Mouse (Mus musculus) testis, postnatal 14 days (tissue): ENCODE measurements around the gene Slc9a9.

Experiments used
- DNase-seq: peaks from one replicate; pipeline ENCODE4 v3.0.0; 2021; ENCODE audit warnings: low spot score

Gene Slc9a9

DNA sequence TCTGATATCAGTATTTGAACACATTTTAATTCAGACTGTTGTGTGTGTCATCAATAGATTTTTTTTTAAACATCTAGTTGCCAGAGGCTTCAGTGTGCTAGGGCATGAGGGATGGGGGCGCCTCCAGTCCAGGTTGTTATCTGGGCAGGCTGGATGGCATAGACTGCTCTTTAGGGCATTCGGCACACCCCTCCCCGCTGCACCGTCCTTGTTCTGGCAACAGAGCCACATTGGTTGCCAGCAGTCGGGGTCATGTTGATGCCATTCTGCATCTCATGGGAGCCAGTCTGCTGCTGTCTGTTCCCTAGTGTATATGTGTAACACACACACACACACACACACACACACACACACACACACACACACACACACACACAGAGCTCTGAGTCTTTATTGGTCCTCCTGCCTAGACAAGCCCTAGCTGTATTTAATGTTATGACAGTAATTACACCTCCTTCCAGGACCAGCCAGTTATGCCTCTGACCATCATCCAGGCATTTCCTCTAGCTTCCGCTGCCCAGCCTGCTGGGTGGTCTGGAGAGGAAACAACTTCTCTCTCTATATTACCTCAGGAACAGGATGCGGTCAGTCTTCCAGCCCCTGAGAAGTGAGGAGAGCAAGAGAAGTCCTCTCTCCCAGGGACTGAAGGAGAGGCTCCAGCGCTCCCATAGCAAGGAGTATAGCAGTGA lies 63.0 kb downstream of the Slc9a9 start:
- no peak for DNase-seq

DNA sequence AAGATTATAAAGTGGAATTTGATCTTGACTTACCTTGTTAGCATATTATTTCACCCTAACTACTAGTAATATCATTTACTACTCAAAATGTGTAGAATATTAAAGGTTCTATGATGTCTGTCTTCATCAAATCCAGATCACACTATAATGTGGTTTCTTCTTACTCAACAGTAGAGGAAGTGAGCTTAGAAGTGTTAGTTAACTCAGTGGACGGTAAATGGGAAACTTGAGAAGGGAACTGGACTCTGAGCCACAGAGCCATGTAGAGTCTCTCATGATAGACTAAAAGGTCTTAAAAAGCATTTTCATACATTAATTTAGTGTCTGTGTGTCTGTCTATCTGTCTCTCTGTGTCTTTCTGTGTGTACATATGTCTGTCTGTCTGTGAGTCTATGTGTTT lies 64.6 kb downstream of the Slc9a9 start:
- DNase-seq = no peak

DNA sequence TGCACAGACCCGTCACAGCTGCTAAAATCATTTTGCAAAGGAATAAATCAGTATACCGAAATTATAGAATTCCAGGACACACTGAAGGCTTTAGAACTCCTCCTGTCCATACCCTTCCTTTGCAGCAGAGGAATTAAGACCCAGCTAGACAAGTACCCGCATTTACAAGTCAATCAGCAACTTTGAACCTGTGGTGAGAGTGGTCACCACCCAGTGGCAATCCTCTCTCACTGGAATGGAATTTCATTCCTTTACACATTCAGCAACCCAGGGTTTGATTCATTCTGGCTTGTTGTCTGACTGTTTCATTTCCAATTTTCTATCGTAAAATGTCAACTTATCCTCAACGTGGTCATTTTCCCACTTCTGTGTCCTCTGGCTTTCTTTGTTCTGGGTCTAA lies 67.5 kb downstream of the Slc9a9 start:
- no peak for DNase-seq

DNA sequence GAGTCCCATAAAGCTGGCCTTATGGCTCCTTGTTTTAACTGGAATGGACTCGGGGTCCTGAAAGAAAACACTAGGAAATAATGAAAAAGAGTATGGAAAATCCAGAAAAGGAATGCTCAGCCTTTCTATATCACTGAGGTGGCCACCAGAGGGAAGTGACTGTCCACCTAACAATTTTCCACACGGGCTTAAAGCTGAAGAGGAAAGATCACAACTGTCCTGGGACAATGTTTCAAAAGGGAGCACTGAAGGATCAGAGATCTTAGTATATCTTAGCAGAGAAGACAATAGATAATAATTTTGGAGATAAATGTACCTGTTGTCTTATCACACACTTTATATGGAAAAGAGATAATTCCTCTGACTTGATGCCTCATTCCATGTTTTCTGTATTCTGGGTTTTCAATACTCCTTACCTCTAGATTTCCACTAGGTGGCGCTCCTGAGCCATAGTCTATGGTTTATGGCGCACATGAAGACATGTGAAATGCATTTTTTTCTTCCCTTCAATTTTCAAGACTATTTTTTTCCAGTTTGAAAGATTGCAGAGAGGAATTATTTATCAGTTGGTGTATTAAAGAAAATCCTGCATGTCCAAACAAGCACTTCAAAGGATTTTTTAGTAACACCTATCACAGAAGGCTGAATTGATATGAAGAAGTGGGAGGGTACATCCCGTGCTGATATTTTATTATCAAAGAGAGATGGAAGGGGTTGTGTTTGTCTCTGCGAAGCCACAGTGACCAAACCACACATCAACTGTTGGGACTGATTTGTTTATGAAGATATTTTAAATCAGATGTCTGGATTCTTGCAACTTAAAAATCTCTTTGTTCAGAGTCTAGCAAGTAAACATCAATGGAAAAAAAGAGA lies 69.1 kb downstream of the Slc9a9 start:
- DNase-seq = peak; percentile 48

DNA sequence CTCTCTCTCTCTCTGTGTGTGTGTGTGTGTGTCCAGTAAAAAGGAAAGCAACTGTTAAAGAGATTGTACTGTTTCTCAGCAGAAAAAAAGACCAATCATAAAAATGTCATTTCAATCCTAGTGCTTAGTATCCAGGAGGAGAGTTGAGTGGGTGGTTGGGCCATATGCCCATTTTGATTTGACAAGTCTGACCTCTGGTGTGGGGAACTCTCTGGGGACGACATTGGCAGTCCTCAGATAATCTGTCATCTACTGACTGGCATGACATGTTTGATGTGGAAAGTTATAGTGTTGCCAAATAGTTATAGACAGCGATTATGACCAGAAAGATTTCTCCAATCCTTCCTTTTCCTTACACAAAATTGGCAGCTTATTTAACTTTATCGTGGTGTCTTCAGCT lies 71.1 kb downstream of the Slc9a9 start:
- DNase-seq = no peak

DNA sequence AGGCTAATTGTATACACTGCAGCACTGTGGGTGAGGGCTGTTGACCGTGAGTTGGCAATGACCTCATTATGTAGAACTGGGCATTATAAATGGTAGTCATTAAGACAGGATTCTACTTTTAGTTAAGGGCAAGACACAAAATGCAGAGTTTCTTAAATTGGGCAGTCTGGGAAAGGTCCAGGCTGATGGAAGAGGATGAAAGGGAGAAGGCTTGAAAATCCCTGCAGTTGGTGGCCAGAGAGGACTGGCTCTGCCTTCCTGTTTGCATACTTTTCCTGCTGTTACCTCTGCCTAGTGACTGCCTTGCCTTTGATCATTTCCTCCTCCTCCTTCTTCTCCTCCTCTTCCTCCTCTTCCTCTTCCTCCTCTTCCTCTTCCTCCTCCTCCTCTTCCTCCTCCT lies 73.6 kb downstream of the Slc9a9 start:
- no peak for DNase-seq

DNA sequence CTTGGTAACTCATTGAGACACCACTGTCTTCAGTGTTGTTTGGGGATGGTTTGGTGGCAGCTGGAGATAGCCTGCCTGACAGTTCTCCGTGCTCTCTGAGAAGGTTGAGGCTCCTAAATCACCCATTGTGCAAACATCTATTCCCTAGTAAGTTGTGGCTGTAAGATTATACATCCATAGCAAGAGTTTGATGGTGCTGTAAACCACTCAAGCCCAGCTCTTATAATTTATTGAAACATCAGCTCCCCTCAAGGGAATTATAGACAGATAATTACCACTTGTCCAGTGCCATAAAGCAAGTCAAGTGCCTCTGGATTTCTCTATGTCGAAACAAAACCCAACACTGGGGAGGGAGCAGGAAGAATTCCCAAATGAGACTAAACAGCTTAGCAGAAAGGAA lies 78.8 kb downstream of the Slc9a9 start:
- no peak for DNase-seq

DNA sequence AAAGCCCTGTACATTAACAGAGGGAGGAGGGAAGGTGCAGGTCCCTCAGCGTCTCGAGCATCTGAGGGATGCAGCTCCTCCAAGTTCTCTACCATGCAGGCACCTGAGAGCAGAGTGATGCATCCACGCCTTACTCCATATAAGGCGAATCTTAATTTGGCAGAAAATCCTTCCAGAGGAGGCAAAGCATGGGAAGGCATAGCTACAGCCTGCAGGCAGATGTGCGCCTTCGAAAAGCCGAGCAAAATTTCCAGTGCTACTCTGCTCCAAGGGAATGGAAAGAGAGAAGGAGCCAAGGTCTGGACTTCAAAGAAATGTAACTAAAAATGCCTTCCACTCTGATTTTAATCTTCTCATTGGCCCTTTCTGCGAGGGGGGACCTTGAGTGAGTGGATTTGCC lies 80.5 kb downstream of the Slc9a9 start:
- DNase-seq = no peak

DNA sequence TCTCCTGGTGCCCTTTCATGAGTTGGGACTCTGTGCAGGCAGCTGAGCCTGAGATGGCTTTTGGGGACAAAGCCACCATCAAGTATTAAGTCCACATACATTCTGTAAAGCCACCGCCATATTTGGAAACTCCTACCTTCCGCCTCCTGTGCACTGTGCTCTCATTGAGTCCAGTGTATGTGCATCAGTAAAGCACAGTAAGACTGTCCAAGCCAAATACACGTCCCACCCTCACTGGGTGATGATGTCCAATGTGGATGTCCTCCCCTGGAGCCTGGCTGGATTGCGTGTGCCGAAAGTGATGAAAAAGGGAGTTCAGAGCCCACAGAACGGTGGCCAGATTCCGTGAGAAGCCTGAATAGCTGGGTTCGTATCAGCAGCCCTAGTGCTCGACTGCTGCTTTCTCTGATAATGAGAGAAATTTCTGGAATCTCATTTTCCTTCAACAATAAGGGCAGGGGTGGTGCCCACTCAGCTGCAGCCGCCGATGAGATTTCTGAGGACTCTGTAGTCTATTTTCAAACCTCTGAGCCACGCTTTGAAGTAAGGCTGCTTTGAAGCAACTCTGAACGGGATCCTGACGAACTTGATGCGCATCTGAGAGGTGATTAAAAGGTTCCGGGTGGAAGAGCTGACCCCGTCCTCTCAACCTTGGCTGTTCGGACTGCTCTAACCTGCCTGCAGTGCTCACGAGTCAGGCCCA lies 81.4 kb downstream of the Slc9a9 start:
- no peak for DNase-seq

DNA sequence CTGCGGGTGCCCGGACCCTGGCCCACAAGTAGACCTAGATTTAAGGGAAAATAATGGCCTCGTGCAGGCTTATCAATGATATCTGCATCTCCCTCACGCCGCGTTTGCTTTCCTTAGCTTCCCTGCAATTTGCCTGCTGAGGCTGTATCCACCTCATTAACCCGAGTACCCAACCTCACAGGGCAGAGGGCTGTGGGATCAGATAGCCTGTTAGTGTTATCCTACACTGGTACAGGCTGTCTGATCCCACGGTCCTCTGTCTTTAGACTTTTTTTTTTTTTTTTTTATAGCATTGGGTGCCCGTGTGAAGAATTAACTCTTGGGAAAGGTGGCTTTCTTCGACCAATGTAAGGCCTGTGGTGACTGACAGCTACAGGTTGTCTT lies 81.9 kb downstream of the Slc9a9 start:
- DNase-seq = no peak

DNA sequence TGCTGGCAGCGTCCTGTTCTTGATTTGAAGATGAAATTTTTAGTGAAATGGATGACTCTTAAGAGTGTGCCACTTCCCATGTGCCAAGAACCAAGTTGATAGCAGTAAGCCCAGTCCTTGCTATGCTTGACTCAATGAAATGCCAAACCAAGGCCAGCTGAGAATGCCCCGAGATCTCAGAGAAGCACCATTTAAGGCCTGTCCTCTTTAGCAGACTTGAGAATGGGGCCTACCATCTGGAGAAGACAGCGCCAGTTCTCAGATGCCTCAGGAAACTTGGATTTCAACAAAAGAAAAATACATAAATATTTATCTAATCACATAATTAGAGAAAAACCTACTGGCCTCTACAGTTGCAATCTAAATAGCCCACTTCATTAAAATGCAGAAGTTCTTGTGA lies 82.4 kb downstream of the Slc9a9 start:
- no peak for DNase-seq

DNA sequence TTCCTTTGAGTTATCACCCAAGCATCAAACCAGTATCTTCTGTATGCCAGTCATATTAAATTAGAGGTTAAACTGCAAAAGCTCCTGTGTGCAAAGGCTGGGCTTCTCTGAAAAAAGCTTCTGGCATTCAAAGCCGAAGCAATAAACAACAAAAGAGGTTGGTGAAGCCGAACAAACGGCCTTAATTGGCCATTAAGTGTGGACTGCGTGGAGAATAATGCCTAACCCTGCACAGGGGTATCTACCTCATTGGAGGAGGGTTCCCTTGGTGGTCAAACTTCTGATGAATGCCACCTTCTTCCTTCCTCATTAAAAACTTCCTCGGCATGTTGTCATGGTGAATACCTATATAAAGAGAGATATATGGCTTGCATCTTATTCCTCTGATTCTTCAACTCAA lies 90.2 kb downstream of the Slc9a9 start:
- no peak for DNase-seq

DNA sequence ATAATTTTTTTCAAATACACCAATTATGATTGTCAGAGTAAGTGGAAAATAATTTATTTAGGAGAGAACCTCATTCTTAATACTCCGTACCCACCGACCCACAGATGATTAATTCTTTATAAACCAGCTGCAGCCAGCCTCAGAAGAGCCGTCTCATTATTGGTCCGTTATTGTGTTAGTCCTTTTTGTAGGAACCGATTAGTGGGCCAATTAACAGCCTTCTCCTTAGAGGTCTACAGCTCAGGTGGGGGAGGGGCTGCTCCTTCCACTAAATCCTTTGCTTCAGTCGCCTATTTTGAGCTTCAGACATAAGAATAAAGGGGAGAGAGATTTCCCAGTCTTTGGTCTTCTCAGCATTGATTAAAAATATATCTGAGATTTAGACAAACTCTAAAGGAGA lies 98.4 kb downstream of the Slc9a9 start:
- no peak for DNase-seq

DNA sequence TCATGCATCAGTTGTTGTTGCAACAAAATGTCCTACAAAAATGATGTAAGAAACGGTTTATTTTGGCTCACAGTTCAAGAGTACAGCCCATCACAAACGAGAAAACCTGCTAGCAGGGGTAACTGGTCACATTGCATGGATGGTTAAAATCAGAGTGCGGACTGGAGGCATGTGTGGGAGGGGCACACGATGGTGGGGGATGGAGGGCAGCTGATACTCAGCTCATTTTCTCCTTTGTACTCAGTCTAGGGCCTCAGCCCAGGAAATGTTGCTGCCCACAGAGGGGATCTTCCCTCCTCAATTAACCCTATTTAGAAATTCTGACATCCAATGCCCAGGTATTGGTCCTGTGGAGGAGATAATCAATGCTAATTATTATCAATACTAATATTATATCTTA lies 98.8 kb downstream of the Slc9a9 start:
- DNase-seq = no peak

DNA sequence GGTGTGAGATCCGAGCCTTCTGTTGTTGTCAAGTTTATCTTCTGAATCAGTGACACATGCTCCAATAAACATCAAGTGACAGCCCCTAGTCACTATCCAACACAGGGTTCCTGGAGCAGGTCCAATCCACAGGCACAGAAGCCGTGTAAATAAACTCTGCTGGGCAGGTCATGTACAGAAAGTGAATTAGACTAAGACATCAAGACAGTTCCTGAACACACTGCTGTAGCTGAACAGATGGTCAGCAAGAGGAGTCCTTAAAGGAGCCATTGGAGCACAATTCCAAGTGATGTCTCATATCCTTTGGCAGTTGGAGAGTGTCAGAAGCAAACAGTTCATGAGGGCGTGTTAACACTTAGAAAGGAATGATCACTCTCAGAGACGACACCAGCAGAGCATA lies 103.6 kb downstream of the Slc9a9 start:
- no peak for DNase-seq

DNA sequence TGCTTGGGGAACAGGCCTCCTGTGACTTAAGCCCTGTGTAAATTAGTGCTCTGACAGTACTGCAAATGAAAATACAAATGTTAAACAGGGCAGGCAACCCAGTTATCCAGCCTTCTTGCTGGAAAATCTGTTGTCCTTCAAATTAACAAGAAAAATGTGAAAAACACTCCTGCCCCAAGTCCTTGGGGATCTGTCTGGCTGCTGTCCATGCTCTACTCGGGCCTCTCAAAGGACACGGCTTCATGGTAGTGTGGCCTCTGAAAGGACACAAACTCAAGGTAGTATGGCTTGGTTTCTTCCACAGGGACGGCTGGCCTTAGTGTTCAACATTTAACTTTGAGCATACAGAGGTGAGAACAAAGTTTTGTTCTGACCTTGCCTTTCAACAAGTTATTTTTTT lies 118.6 kb downstream of the Slc9a9 start:
- DNase-seq = no peak

DNA sequence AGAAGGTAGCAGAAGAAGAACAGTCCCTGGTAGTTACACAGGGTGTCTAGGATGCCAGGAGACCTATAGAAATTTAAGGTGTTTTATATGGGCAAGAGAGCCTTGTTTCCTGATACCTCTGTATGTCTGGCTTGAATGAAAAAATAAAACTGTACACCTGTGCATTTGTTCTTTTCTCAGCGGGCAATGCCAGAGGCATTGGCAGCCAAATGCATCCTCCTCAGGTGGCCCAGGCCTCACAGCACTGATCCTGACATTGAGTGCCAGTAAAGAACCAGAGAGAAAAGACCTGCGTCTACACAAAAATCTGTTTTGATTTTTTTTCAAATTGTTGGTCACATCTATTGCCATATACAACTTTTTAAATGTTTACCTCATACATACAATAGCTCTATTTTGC lies 121.3 kb downstream of the Slc9a9 start:
- DNase-seq = no peak

DNA sequence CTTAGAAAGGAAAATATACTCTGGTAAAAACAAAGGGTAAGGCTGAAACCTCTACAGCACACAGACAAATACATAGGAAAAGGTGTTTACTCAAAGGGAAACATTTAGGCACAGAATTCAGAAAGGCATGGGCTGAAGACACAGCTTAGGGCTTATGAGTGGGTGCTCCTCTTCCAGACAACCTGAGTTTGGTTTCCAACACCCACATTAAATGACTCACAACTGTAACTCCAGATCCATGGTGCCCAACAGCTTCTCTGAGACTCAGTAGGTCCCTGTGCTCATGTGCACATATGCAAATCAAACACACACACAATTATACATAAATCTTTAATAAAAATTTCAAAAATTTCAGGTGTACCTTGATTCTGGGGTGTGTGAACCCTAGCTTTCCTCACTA lies 133.4 kb downstream of the Slc9a9 start:
- DNase-seq = no peak

DNA sequence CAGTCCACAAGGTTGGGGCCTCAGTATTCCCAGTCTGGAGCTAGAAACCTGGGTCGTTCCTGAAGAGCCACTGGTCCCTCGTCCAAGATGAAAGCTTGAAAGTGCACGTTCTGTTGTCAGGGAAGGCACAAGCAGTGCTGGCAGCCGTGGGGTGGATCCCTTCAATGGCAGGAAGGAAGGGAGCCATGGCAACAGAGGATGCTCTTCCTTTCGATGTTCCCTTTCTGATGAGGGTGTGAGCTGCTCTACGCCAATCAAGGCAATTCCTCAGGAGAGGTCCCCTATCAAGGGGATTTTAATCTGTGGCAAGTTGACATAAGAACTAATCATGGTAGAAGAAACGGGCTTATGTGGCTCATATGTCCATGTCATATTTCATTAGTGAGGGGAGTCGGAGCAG lies 135.8 kb downstream of the Slc9a9 start:
- DNase-seq = no peak

DNA sequence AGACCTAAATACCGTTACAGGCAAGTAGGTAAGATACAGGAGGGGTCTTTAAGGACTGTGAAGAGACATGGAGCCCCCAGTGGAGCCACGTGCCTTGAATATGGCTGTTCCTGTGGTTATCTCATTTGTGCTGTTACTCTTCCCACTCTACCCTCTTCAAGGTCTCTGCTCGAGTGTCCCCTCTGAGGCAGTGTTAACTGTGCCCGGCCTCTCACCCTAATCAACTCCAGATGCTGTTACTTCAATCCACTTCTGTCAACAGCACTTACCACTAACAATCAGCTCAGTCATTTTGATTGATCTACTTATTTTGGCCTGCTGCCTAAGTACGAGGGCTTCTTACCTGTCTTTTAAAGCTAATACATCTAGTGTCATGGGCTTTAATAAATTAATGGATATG lies 145.8 kb downstream of the Slc9a9 start:
- no peak for DNase-seq

DNA sequence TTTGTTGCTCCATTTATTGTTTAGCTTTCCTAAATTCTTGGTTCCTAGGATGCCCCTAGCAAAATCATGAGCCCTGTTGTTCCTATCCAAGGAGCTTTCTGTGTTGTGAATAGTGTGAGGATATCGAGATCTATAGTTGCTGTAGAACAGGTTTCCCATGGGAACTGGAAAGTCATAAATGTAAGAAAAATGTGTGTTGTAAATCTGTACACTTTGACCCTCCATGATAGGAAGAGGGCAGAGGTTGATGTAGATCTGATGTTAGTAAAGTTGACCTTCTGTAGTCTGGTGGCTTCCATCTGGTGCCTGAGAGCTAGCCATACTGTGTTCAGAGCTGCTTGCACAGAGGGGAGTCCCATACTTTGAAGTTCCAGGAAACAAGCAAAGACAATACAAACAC lies 151.6 kb downstream of the Slc9a9 start:
- no peak for DNase-seq

DNA sequence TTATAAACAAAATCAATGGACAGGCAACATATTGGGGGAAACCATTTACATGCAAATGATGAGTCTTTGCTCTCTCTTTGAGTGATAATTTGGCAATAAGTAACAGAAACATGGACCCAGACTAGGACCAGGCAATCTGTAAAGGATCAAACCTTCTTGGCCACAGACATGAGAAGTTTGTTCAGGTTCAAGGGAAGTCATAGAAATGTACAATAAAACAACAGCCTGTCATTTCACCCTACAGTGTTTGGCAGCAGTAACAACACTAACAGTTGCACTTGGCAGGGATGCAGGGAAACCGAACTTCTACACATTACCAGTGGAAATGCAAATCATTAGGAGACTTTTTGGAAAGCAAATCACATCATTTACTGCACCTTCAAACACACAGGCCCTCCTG lies 164.1 kb downstream of the Slc9a9 start:
- no peak for DNase-seq

DNA sequence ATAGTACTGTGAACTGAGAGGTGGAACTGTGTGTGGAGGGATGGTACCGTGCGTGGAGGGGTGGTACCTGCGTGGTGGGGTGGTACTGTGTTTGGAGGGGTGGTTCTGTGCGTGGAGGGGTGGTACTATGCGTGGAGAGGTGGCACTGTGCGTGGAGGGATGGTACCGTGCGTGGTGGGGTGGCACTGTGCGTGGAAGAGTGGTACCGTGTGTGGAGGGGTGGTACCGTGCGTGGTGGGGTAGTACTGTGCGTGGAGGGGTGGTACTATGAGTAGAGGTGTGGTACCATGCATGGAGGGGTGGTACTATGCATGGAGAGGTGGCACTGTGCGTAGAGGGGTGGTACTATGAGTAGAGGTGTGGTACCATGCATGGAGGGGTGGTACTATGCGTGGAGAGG lies 167.7 kb downstream of the Slc9a9 start:
- DNase-seq = no peak
